Mouse (Mus musculus) CH12.LX (cell line): ENCODE measurements around the gene Sh3bgrl2. TPM values are rescaled to one million over a fixed set of nuclear protein-coding genes. Genes with fewer than 3 reads are reported as not detected.
A peak's percentile ranks its signal among the peaks of the same experiment; 100 is the strongest.

ENCODE experiments used
- DNase-seq: peaks from one replicate; pipeline ENCODE4 v3.0.0-alpha.2; 2013; ENCODE audit errors: extremely low read depth
- H3K27ac ChIP-seq: 2 replicates; pipeline ENCODE4 v1.5.1; 2012; ENCODE audit warnings: low read depth, mild to moderate bottlenecking, control low read depth, moderate library complexity; ENCODE audit not compliant: insufficient read depth
- H3K27me3 ChIP-seq: replicated peaks from 2 replicates; pipeline ENCODE3; 2012; ENCODE audit warnings: inconsistent platforms
- H3K36me3 ChIP-seq, 2 experiments: replicated peaks in 1 of 2; 2 replicates each; pipeline versions ENCODE3 to v1.6.1; 2012; ENCODE audit warnings: inconsistent platforms in 1 of 2, low read length in 1 of 2, mild to moderate bottlenecking in 1 of 2, mixed read lengths in 1 of 2, moderate library complexity in 1 of 2; ENCODE audit not compliant: control insufficient read depth in 1 of 2, insufficient read depth in 1 of 2
- H3K4me1 ChIP-seq, 2 experiments: 2 replicates each; pipeline ENCODE4 v1.6.1; 2012; ENCODE audit warnings: inconsistent platforms in 1 of 2, moderate library complexity in 1 of 2; ENCODE audit not compliant: insufficient read depth in 2 of 2, control insufficient read depth in 1 of 2
- H3K4me2 ChIP-seq: 2 replicates; pipeline ENCODE4 v1.6.1; 2012; ENCODE audit warnings: low read depth, mild to moderate bottlenecking, control low read depth; ENCODE audit not compliant: poor library complexity, insufficient read depth, severe bottlenecking
- H3K4me3 ChIP-seq, 3 experiments: fragments of 150-350 bp in 1 of 3; sonication (generic) in 1 of 3; replicated peaks in 1 of 3; 2 replicates each; pipeline versions ENCODE3 to v1.5.1; 2011 to 2012; ENCODE audit warnings: low read depth in 2 of 3, low read length in 2 of 3, mild to moderate bottlenecking in 2 of 3, moderate library complexity in 2 of 3, control low read depth in 1 of 3, improper control_type of control experiment in 1 of 3, inconsistent platforms in 1 of 3, mixed read lengths in 1 of 3; ENCODE audit not compliant: poor library complexity in 1 of 3
- H3K79me2 ChIP-seq: replicated peaks from 2 replicates; pipeline ENCODE4 v1.6.1; 2012; ENCODE audit warnings: mild to moderate bottlenecking, moderate library complexity; ENCODE audit not compliant: control insufficient read depth, poor library complexity, insufficient read depth, severe bottlenecking; ENCODE audit errors: extremely low read depth
- H3K9ac ChIP-seq: 2 replicates; pipeline ENCODE4 v1.6.1; 2012; ENCODE audit warnings: low read depth, mild to moderate bottlenecking, control low read depth, moderate library complexity; ENCODE audit not compliant: insufficient read depth
- H3K9me3 ChIP-seq: replicated peaks from 2 replicates; pipeline ENCODE3; 2012; ENCODE audit warnings: low read length, inconsistent platforms, mixed read lengths
- CHD1 ChIP-seq: IDR thresholded peaks from 2 replicates; pipeline ENCODE4 v1.6.1; 2012; ENCODE audit warnings: low read depth, low read length, improper control_type of control experiment, inconsistent platforms
- CHD2 ChIP-seq: IDR thresholded peaks from 2 replicates; pipeline ENCODE4 v1.6.1; 2011; ENCODE audit warnings: low read length, improper control_type of control experiment
- E2F4 ChIP-seq: IDR thresholded peaks from 2 replicates; pipeline ENCODE4 v1.6.1; 2011; ENCODE audit warnings: low read depth, low read length, improper control_type of control experiment; ENCODE audit not compliant: insufficient replicate concordance
- ELF1 ChIP-seq: IDR thresholded peaks from 2 replicates; pipeline ENCODE4 v1.6.1; 2014; ENCODE audit warnings: low read depth, mild to moderate bottlenecking, inconsistent platforms, low read length, improper control_type of control experiment
- ETS1 ChIP-seq: conservative IDR thresholded peaks from 2 replicates; pipeline ENCODE4 v1.6.1; 2012; ENCODE audit warnings: low read depth, mild to moderate bottlenecking, inconsistent platforms, low read length, improper control_type of control experiment, moderate library complexity
- JUND ChIP-seq: conservative IDR thresholded peaks from 2 replicates; pipeline ENCODE4 v1.6.1; 2011; ENCODE audit warnings: low read depth, low read length, improper control_type of control experiment
- KAT2A ChIP-seq: IDR thresholded peaks from 2 replicates; pipeline ENCODE4 v1.6.1; 2012; ENCODE audit warnings: low read length, improper control_type of control experiment, inconsistent platforms; ENCODE audit not compliant: insufficient replicate concordance
- MAZ ChIP-seq: IDR thresholded peaks from 2 replicates; pipeline ENCODE4 v1.6.1; 2012; ENCODE audit warnings: low read depth, mild to moderate bottlenecking, inconsistent platforms, low read length, improper control_type of control experiment, moderate library complexity
- MEF2A ChIP-seq: IDR thresholded peaks from 2 replicates; pipeline ENCODE4 v1.6.1; 2014; ENCODE audit warnings: low read depth, mild to moderate bottlenecking, inconsistent platforms, low read length, improper control_type of control experiment, borderline replicate concordance
- MXI1 ChIP-seq: IDR thresholded peaks from 2 replicates; pipeline ENCODE4 v1.6.1; 2011; ENCODE audit warnings: mild to moderate bottlenecking, low read depth, low read length, improper control_type of control experiment
- MYC ChIP-seq: IDR thresholded peaks from 2 replicates; pipeline ENCODE4 v1.6.1; 2011; ENCODE audit warnings: low read depth, mild to moderate bottlenecking, improper control_type of control experiment, low read length
- NRF1 ChIP-seq: IDR thresholded peaks from 2 replicates; pipeline ENCODE4 v1.6.1; 2014; ENCODE audit warnings: low read depth, mild to moderate bottlenecking, inconsistent platforms, low read length, improper control_type of control experiment, moderate library complexity
- PAX5 ChIP-seq: IDR thresholded peaks from 2 replicates; pipeline ENCODE4 v1.6.1; 2012; ENCODE audit warnings: low read length, inconsistent platforms, mixed read lengths
- POLR2A ChIP-seq: IDR thresholded peaks from 2 replicates; pipeline ENCODE4 v1.6.1; 2011; ENCODE audit warnings: low read depth, mild to moderate bottlenecking, improper control_type of control experiment, low read length
- POLR2AphosphoS2 ChIP-seq: IDR thresholded peaks from 2 replicates; pipeline ENCODE4 v1.6.1; 2011; ENCODE audit warnings: low read depth, low read length, improper control_type of control experiment
- RAD21 ChIP-seq: IDR thresholded peaks from 2 replicates; pipeline ENCODE4 v1.6.1; 2011; ENCODE audit warnings: low read depth, mild to moderate bottlenecking, low read length, improper control_type of control experiment, moderate library complexity
- SIN3A ChIP-seq: IDR thresholded peaks from 2 replicates; pipeline ENCODE4 v1.6.1; 2012; ENCODE audit warnings: low read length, improper control_type of control experiment, inconsistent platforms
- SMC3 ChIP-seq: IDR thresholded peaks from 2 replicates; pipeline ENCODE4 v1.6.1; 2011; ENCODE audit warnings: low read depth, low read length, improper control_type of control experiment
- TBP ChIP-seq: conservative IDR thresholded peaks from 2 replicates; pipeline ENCODE4 v1.6.1; 2011; ENCODE audit warnings: low read depth, low read length, improper control_type of control experiment
- TCF12 ChIP-seq: IDR thresholded peaks from 2 replicates; pipeline ENCODE4 v1.6.1; 2014; ENCODE audit warnings: low read depth, mild to moderate bottlenecking, inconsistent platforms, low read length, improper control_type of control experiment
- UBTF ChIP-seq: IDR thresholded peaks from 2 replicates; pipeline ENCODE4 v1.6.1; 2012; ENCODE audit warnings: low read depth, mild to moderate bottlenecking, inconsistent platforms, low read length, improper control_type of control experiment, moderate library complexity
- USF2 ChIP-seq: conservative IDR thresholded peaks from 2 replicates; pipeline ENCODE4 v1.6.1; 2011; ENCODE audit warnings: low read depth, low read length, improper control_type of control experiment
- ZNF384 ChIP-seq: IDR thresholded peaks from 2 replicates; pipeline ENCODE4 v1.6.1; 2012; ENCODE audit warnings: low read depth, low read length, improper control_type of control experiment, inconsistent platforms
- dilution Hi-C: fragments of 300-500 bp; cut with MboI; formaldehyde crosslinking; loops from 2 replicates; pipeline ENCODE4 v1.14.3; 2020; ENCODE audit warnings: low sequenced_read_pairs; ENCODE audit not compliant: extremely low pct_unique_long_range_greater_than_20kb, extremely low pct_ligation_motif_present
- in situ Hi-C: fragments of 300-500 bp; cut with MboI; formaldehyde crosslinking; loops from 3 replicates; pipeline ENCODE4 v1.14.3; 2019; ENCODE audit warnings: low sequenced_read_pairs, low pct_ligation_motif_present, low pct_unique_long_range_greater_than_20kb, mixed read lengths
- polyA plus RNA-seq: library from polyadenylated mRNA; unstranded; fragments of >175 nt; gene quantifications from 2 replicates; pipeline ENCODE4 v1.2.1, GENCODE M21; 2012; ENCODE audit warnings: low read depth; ENCODE audit not compliant: insufficient read length
- total RNA-seq, 2 experiments: library from RNA; depleted of rRNA; stranded (reverse); fragments of 300-350 nt in 1 of 2; fragments of >200 nt in 1 of 2; gene quantifications; 2 replicates each; pipeline ENCODE4 v1.2.3; 2012 to 2014

The Sh3bgrl2 gene
- total and polyA plus RNA-seq, 3 experiments: 0.04 to 0.27 (median 0.11) TPM

DNA sequence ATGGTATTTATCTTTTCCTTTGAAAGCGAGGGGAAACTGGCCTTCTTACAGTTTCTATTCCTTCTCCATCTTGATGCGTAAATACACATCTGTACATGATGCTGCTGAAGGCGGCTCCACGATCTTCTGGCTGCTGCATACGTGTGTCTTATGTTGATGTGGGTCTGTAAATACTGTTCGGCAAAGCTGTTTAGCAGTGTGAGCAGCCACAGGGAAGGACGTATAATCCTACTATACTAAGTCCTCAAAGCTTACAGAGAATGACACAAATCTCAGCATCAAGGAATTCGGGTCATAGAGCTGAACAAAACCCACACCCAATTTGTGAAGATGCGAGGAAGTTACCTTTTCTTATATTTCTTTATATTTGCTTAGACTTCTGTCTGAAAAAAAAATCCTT lies 39.0 kb downstream of the Sh3bgrl2 start:
- no peak for TF ChIP-seq PAX5
- no peak for TF ChIP-seq UBTF
- no peak for TF ChIP-seq MAZ
- TF ChIP-seq POLR2AphosphoS2: no peak
- no peak for TF ChIP-seq POLR2A
- no peak for TF ChIP-seq TBP
- TF ChIP-seq SIN3A: no peak
- TF ChIP-seq USF2: no peak
- TF ChIP-seq TCF12: no peak
- no peak for TF ChIP-seq ZNF384
- no peak for TF ChIP-seq NRF1
- TF ChIP-seq CHD1: no peak
- TF ChIP-seq ETS1: no peak
- no peak for TF ChIP-seq ELF1
- no peak for TF ChIP-seq RAD21
- no peak for TF ChIP-seq MEF2A
- TF ChIP-seq CHD2: no peak
- Histone ChIP-seq H3K79me2 (no peaks in the 10 kb centered on the region), H3K9me3 (no peaks in the 10 kb centered on the region), H3K4me1 (0 out of 4 replicates have a peak, but pooled peaks cover 0 to 2% of the 10 kb centered on the region in 2 experiments), H3K4me3 (no peak overlapping the region), H3K36me3 (no peaks in the 10 kb centered on the region), H3K4me2 (peak overlapping the region; percentile 22; the same call in 1 of the 2 replicates), H3K9ac (no peak overlapping the region), H3K27ac (no peak overlapping the region), H3K27me3 (no peaks in the 10 kb centered on the region)
- no peak for DNase-seq
- dilution Hi-C loops: no loop called here
- in situ Hi-C loops: no loop called here

GRCm38 (mm10) chr9:83589063-83589462 lies 40.9 kb downstream of the Sh3bgrl2 start:
- no peak for DNase-seq
- H3K27me3 ChIP-seq: no peaks in the 10 kb centered on the region
- H3K4me3 ChIP-seq: no peak overlapping the region
- no peaks in the 10 kb centered on the region for H3K9me3 ChIP-seq
- no peaks in the 10 kb centered on the region for H3K36me3 ChIP-seq
- H3K9ac ChIP-seq: no peak overlapping the region
- 0 out of 4 replicates have a peak, but pooled peaks cover 0 to 2% of the 10 kb centered on the region in 2 experiments for H3K4me1 ChIP-seq
- in situ Hi-C loops (no loop called here), dilution Hi-C loops (no loop called here)
- TF ChIP-seq SMC3 (no peak), MXI1 (no peak), KAT2A (no peak), JUND (no peak), SIN3A (no peak), MYC (no peak), E2F4 (no peak)
- no peak overlapping the region for H3K4me2 ChIP-seq
- H3K27ac ChIP-seq: no peak overlapping the region
- no peaks in the 10 kb centered on the region for H3K79me2 ChIP-seq
